Mouse (Mus musculus): Measurements from ENCODE around the gene Pkd1l1. TPM values are rescaled to one million over a fixed set of nuclear protein-coding genes. Genes with fewer than 3 reads are reported as not detected.
A peak's percentile ranks its signal among the peaks of the same experiment; 100 is the strongest.

Pkd1l1 gene
- polyA plus RNA-seq (2016; fragmentation: Nextera tagmentation; extraction: Ambion mirVana): 0.07 and 0.08 TPM in 2 replicates

GRCm38 (mm10) chr11:8973166-8973565 is at the start of gene Pkd1l1:
Gene Pkd1l1 (minus strand): TSS chr11:8973266.
- 65% methylated on average over 3 of the region's 3 CpGs for WGBS
- H3K9me3 ChIP-seq: no peaks in the 10 kb centered on the region
- H3K4me1 ChIP-seq: no peaks in the 10 kb centered on the region
- no peak within 1 kb of the TSS for H3K27ac ChIP-seq (replicated peaks)
- H3K27me3 ChIP-seq (replicated peaks; ENCODE audit: low read depth, poor library complexity, severe bottlenecking): 0 out of 2 replicates have a peak, but pooled peaks cover 4% of the 10 kb centered on the region
- no peaks in the 10 kb centered on the region for H3K36me3 ChIP-seq (replicated peaks)
- H3K4me3 ChIP-seq: no peak within 1 kb of the TSS
- no peak for DNase-seq (ENCODE audit: low spot score)

DNA sequence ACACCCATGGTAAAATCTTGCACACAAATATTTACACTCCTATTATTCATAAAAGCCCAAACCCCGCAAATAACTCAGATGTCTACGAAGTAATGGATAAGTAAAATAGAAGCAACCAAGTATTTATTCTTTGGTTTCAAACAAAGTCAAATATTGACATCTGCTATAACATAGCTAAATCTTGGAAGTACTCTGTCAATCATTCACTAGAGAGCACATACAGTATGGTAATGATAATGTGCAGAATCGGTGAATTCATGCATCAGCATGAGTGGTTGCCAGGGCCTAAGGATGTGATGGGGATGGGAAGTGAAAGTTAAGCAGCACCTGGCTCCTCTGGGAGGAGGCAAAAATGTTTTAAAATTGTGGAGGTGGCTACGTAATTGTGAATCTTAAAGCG is 47.1 kb upstream of the Pkd1l1 start:
- Histone ChIP-seq H3K27ac (replicated peaks) (no peak overlapping the region), H3K36me3 (replicated peaks) (no peaks in the 10 kb centered on the region), H3K4me1 (no peaks in the 10 kb centered on the region), H3K4me3 (no peak overlapping the region), H3K27me3 (replicated peaks; ENCODE audit: low read depth, poor library complexity, severe bottlenecking) (no peaks in the 10 kb centered on the region), H3K9me3 (no peaks in the 10 kb centered on the region)
- 93% methylated on average over 5 of the region's 5 CpGs for WGBS
- no peak for DNase-seq (ENCODE audit: low spot score)

- Histone ChIP-seq H3K36me3 (replicated peaks) (no peaks in the 10 kb centered on the region), H3K27ac (replicated peaks) (no peak overlapping the region), H3K4me3 (no peak overlapping the region), H3K9me3 (no peaks in the 10 kb centered on the region), H3K27me3 (replicated peaks; ENCODE audit: low read depth, poor library complexity, severe bottlenecking) (no peaks in the 10 kb centered on the region), H3K4me1 (no peaks in the 10 kb centered on the region)
- 76% methylated on average over 6 of the region's 6 CpGs for WGBS
- no peak for DNase-seq (ENCODE audit: low spot score)
Measured at GRCm38 (mm10) chr11:9018491-9019267, 45.6 kb upstream of the Pkd1l1 start.

DNA sequence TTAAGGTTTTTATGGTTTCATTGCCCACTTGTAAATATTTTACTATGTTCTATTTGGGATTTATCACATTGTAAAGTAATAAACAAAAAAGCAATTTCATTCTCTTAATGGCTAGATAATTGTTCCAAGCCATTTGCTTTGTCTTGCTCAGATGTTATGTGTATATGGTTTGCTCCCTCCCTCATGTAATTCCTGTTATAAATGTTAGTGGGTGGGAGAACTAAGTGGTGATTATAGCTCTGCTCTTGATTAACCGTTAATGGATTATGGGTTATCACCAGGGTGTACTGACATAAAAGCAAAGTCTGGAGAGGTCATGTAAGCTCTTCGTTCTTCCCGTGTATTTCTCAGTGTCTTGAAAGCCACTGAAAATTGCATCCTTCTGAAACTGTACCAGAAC is 41.7 kb upstream of the Pkd1l1 start:
- Histone ChIP-seq H3K27me3 (replicated peaks; ENCODE audit: low read depth, poor library complexity, severe bottlenecking) (no peaks in the 10 kb centered on the region), H3K9me3 (no peaks in the 10 kb centered on the region), H3K4me3 (no peak overlapping the region), H3K36me3 (replicated peaks) (no peaks in the 10 kb centered on the region), H3K27ac (replicated peaks) (no peak overlapping the region), H3K4me1 (peaks cover 7% of the 10 kb centered on the region)
- DNase-seq (ENCODE audit: low spot score): no peak
- WGBS: 92% methylated on average over 3 of the region's 3 CpGs

GRCm38 (mm10) chr11:9011348-9011747 is 38.3 kb upstream of the Pkd1l1 start:
- Histone ChIP-seq H3K36me3 (replicated peaks) (peaks cover 25% of the 10 kb centered on the region), H3K4me1 (peaks cover 15% of the 10 kb centered on the region), H3K4me3 (peak overlapping the region; percentile 80), H3K9me3 (no peaks in the 10 kb centered on the region), H3K27me3 (replicated peaks; ENCODE audit: low read depth, poor library complexity, severe bottlenecking) (no peaks in the 10 kb centered on the region), H3K27ac (replicated peaks) (peak overlapping the region; percentile 98)
- WGBS: 0% methylated on average over 3 of the region's 3 CpGs
- DNase-seq (ENCODE audit: low spot score): no peak

- under 1% methylated on average over 43 of the region's 43 CpGs for WGBS
- Histone ChIP-seq H3K27ac (replicated peaks) (peak within 1 kb of the TSS; percentile 98), H3K9me3 (no peaks in the 10 kb centered on the region), H3K36me3 (replicated peaks) (peaks cover 29% of the 10 kb centered on the region), H3K4me3 (peak within 1 kb of the TSS; percentile 80), H3K27me3 (replicated peaks; ENCODE audit: low read depth, poor library complexity, severe bottlenecking) (no peaks in the 10 kb centered on the region), H3K4me1 (peaks cover 15% of the 10 kb centered on the region)
- DNase-seq (ENCODE audit: low spot score): peak; percentile 92
Measured at GRCm38 (mm10) chr11:9010853-9011339, 37.8 kb upstream of the Pkd1l1 start, which contains the start of gene Hus1. Gene Hus1 (minus strand): TSS chr11:9011191.

DNA sequence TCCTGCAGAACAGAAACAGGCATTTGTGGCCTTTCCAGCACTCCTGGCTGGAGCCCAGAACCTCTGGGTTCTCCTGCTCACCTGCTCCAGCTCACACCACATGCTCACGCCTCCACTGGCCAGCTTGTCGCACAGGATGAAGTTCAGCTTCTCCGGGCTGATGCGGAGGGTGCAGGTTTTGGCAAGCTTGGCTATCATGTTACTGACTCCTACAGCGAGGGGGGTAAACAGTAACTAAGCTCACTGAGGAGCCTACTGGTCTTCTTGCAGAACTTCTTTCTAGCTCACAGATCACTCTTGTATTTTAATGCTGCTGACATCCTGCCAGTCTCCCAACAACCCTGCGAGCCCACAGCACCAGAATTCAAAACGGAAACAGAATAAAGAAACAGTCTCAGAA is 37.4 kb upstream of the Pkd1l1 start:
- H3K27ac ChIP-seq (replicated peaks): peak overlapping the region; percentile 98
- no peaks in the 10 kb centered on the region for H3K27me3 ChIP-seq (replicated peaks; ENCODE audit: low read depth, poor library complexity, severe bottlenecking)
- peaks cover 15% of the 10 kb centered on the region for H3K4me1 ChIP-seq
- H3K9me3 ChIP-seq: no peaks in the 10 kb centered on the region
- H3K4me3 ChIP-seq: peak overlapping the region; percentile 80
- under 1% methylated on average over 7 of the region's 7 CpGs for WGBS
- peak; percentile 64 for DNase-seq (ENCODE audit: low spot score)
- H3K36me3 ChIP-seq (replicated peaks): peaks cover 34% of the 10 kb centered on the region

GRCm38 (mm10) chr11:9008761-9009160 is 35.7 kb upstream of the Pkd1l1 start:
- no peak for DNase-seq (ENCODE audit: low spot score)
- H3K4me1 ChIP-seq: peaks cover 15% of the 10 kb centered on the region
- 93% methylated on average over 5 of the region's 5 CpGs for WGBS
- no peaks in the 10 kb centered on the region for H3K27me3 ChIP-seq (replicated peaks; ENCODE audit: low read depth, poor library complexity, severe bottlenecking)
- no peak overlapping the region for H3K27ac ChIP-seq (replicated peaks)
- no peak overlapping the region for H3K4me3 ChIP-seq
- peaks cover 51% of the 10 kb centered on the region for H3K36me3 ChIP-seq (replicated peaks)
- no peaks in the 10 kb centered on the region for H3K9me3 ChIP-seq

DNA sequence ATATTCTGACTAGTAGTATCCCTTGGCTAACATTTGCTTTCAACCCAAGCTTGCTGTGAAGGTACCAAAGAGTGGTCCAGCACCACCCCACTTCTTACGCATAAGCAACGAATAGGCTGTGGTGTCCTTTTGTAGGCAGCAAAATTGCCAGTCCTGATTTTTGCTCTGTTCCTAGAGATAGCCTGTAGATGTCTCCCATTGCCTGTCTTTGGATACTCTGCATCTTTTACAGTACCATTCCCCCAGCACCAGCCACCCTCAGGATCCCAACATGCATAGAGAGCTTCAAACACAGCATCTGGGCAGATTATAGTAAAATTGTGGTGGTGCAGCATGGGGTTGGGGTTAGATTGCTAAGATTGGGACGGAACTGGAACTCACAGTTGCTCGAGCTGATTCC is 15.0 kb upstream of the Pkd1l1 start:
- H3K27me3 ChIP-seq (replicated peaks; ENCODE audit: low read depth, poor library complexity, severe bottlenecking): 0 out of 2 replicates have a peak, but pooled peaks cover 6% of the 10 kb centered on the region
- H3K9me3 ChIP-seq: 0 out of 2 replicates have a peak, but pooled peaks cover 5% of the 10 kb centered on the region
- H3K36me3 ChIP-seq (replicated peaks): peaks cover 31% of the 10 kb centered on the region
- WGBS: 60% methylated on average over 4 of the region's 4 CpGs
- H3K27ac ChIP-seq (replicated peaks): no peak overlapping the region
- peaks cover 12% of the 10 kb centered on the region; the same call in 1 of the 2 replicates for H3K4me1 ChIP-seq
- H3K4me3 ChIP-seq: no peak overlapping the region
- no peak for DNase-seq (ENCODE audit: low spot score)

GRCm38 (mm10) chr11:8986058-8986457 is 13.0 kb upstream of the Pkd1l1 start:
- Histone ChIP-seq H3K36me3 (replicated peaks) (peaks cover 12% of the 10 kb centered on the region), H3K9me3 (no peaks in the 10 kb centered on the region)

DNA sequence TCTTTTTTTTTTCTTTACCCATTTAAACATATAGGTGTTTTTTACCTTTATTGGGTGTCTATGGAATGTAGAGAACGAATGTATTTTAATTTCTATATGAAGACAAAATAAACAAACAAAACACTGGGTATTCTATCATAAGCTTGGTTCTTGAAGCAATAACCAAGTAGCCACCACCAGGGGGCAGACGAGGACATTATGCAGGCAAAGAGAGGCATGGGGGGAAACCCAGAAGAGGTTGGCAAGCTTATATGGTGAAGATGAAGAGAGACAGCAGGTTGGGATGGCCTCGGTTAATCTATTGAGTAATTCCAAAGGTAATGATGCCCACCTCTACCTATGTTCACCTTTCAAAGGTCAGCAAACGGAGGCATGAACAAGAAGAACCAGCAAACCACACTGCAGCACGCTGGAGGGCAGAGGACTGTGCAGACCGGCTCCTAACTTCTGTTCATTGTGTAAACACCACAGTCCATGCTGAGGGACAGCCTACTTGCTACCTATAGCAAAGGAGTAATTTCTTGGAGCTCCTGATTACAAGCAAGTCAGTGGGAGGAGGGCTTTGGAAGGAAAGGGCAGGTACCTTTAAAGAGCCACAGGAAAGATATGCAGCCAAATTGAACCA is 10.3 kb upstream of the Pkd1l1 start:
- WGBS: 45% methylated on average over 6 of the region's 6 CpGs

More at GRCm38 (mm10) chr11:8986058-8986457, 13.0 kb upstream of the Pkd1l1 start:
- Histone ChIP-seq H3K4me1 (peaks cover 12% of the 10 kb centered on the region; the same call in 1 of the 2 replicates), H3K27ac (replicated peaks) (no peak overlapping the region), H3K4me3 (no peak overlapping the region), H3K27me3 (replicated peaks; ENCODE audit: low read depth, poor library complexity, severe bottlenecking) (0 out of 2 replicates have a peak, but pooled peaks cover 6% of the 10 kb centered on the region)
- peak; percentile 13 for DNase-seq (ENCODE audit: low spot score)

DNA sequence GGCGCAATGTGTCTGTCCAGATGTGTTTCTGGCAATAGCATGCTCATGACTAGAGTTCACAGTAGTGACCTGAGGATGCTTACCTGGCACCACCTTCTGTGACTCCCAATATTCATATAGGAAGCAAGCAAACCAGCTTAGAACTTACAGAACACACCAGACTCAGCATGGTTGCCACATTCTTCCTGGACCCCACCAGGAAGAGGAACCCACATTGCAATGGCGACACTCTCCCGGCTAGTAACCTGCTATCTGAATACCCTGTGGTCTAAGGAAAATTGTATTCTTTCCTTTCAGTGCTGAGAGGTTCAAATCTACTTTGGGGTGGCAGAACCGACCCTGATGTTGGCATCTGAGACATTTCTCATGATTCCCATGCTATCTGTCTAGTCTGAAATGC is 5.1 kb upstream of the Pkd1l1 start:
- 86% methylated on average over 4 of the region's 4 CpGs for WGBS
- DNase-seq (ENCODE audit: low spot score): no peak

More for the DNA sequence above, 10.3 kb upstream of the Pkd1l1 start:
- peaks cover 12% of the 10 kb centered on the region; the same call in 1 of the 2 replicates for H3K4me1 ChIP-seq
- no peaks in the 10 kb centered on the region for H3K36me3 ChIP-seq (replicated peaks)
- H3K9me3 ChIP-seq: no peaks in the 10 kb centered on the region
- peak; percentile 81 for DNase-seq (ENCODE audit: low spot score)
- no peak overlapping the region for H3K27ac ChIP-seq (replicated peaks)
- no peak overlapping the region for H3K4me3 ChIP-seq
- 0 out of 2 replicates have a peak, but pooled peaks cover 6% of the 10 kb centered on the region for H3K27me3 ChIP-seq (replicated peaks; ENCODE audit: low read depth, poor library complexity, severe bottlenecking)

More for the DNA sequence above, 5.1 kb upstream of the Pkd1l1 start:
- Histone ChIP-seq H3K27ac (replicated peaks) (no peak overlapping the region), H3K36me3 (replicated peaks) (no peaks in the 10 kb centered on the region), H3K4me1 (no peaks in the 10 kb centered on the region), H3K4me3 (no peak overlapping the region), H3K27me3 (replicated peaks; ENCODE audit: low read depth, poor library complexity, severe bottlenecking) (0 out of 2 replicates have a peak, but pooled peaks cover under 1% of the 10 kb centered on the region), H3K9me3 (no peaks in the 10 kb centered on the region)
